Mouse (Mus musculus): ENCODE measurements around the gene Haao. TPM values are rescaled to one million over a fixed set of nuclear protein-coding genes. Genes with fewer than 3 reads are reported as not detected.

The Haao gene
- polyA plus RNA-seq, 1 experiment from 2014 or later: not detected

DNA sequence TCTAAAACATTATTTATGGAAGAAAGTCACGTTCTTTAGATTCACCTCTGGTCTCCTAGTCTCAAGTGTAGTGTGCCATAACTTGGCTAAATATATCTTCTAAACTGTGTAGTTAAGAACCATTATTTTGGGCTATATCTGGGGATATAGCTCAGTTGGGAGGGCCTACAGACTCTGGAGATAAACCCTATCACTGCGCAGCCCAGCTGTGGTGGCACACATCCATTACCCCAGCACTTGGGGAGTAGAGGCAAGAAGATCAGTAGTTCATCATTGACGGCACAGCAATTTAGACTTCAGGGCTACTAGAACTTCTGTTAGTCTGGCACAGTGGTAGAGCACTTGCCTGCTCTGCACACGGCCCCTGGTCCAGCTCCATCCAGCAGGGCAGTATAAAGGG, 34.7 kb downstream of the Haao start:
- Histone ChIP-seq H3K36me3 (ENCODE audit: control insufficient read depth, insufficient read depth, low read length) (no peaks in the 10 kb centered on the region), H3K9me3 (ENCODE audit: control insufficient read depth, low read length) (no peaks in the 10 kb centered on the region), H3K4me1 (ENCODE audit: control insufficient read depth, insufficient read depth, low read length) (no peaks in the 10 kb centered on the region), H3K4me3 (ENCODE audit: low read depth, low read length) (no peak overlapping the region), H3K9ac (ENCODE audit: low read length) (no peak overlapping the region), H3K27me3 (ENCODE audit: control insufficient read depth, insufficient read depth, low read length) (no peaks in the 10 kb centered on the region), H3K4me2 (no peak overlapping the region), H3K27ac (ENCODE audit: low read depth, low read length) (no peak overlapping the region)
- DNase-seq (ENCODE audit: low spot score, missing footprints) (no peak), ATAC-seq (ENCODE audit: low FRiP score) (no peak)
- WGBS: 93% methylated on average over 4 of the region's 4 CpGs

- 94% methylated on average over 17 of the region's 17 CpGs for WGBS
- no peaks in the 10 kb centered on the region for H3K36me3 ChIP-seq (ENCODE audit: control insufficient read depth, insufficient read depth, low read length)
- no peaks in the 10 kb centered on the region for H3K4me1 ChIP-seq (ENCODE audit: control insufficient read depth, insufficient read depth, low read length)
- no peaks in the 10 kb centered on the region for H3K9me3 ChIP-seq (ENCODE audit: control insufficient read depth, low read length)
- no peak overlapping the region for H3K4me2 ChIP-seq
- ATAC-seq (ENCODE audit: low FRiP score): no peak
- no peak overlapping the region for H3K27ac ChIP-seq (ENCODE audit: low read depth, low read length)
- no peak for DNase-seq (ENCODE audit: low spot score, missing footprints)
- H3K9ac ChIP-seq (ENCODE audit: low read length): no peak overlapping the region
- H3K27me3 ChIP-seq (ENCODE audit: control insufficient read depth, insufficient read depth, low read length): no peaks in the 10 kb centered on the region
- H3K4me3 ChIP-seq (ENCODE audit: low read depth, low read length): no peak overlapping the region
Observed at GRCm38 (mm10) chr17:83812200-83812944, 35.4 kb downstream of the Haao start.

DNA sequence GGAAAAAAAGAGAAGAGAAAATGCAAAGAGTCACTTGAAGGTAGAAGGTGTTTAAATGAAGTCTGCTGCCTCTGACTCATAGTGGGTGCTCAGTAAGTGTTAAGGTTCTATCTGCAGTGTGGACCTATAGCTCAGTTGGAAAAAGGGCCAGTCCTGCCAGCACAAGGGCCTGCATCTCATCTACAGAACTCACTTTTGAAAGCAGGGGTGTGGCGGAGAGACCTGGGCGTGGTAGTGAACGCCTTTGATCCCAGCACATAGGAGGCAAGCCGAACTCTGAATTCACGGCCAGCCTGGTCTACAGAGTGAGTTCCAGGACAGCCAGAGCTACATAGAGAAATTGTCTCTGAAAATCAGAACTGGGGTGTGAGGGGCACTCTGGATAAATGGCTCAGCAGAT, 37.5 kb downstream of the Haao start:
- Histone ChIP-seq H3K4me3 (ENCODE audit: low read depth, low read length) (no peak overlapping the region), H3K9me3 (ENCODE audit: control insufficient read depth, low read length) (no peaks in the 10 kb centered on the region), H3K4me2 (no peak overlapping the region), H3K27me3 (ENCODE audit: control insufficient read depth, insufficient read depth, low read length) (no peaks in the 10 kb centered on the region), H3K9ac (ENCODE audit: low read length) (no peak overlapping the region), H3K4me1 (ENCODE audit: control insufficient read depth, insufficient read depth, low read length) (no peaks in the 10 kb centered on the region), H3K27ac (ENCODE audit: low read depth, low read length) (no peak overlapping the region), H3K36me3 (ENCODE audit: control insufficient read depth, insufficient read depth, low read length) (no peaks in the 10 kb centered on the region)
- no peak for ATAC-seq (ENCODE audit: low FRiP score)
- no peak for DNase-seq (ENCODE audit: low spot score, missing footprints)
- 90% methylated on average over 5 of the region's 5 CpGs for WGBS

DNA sequence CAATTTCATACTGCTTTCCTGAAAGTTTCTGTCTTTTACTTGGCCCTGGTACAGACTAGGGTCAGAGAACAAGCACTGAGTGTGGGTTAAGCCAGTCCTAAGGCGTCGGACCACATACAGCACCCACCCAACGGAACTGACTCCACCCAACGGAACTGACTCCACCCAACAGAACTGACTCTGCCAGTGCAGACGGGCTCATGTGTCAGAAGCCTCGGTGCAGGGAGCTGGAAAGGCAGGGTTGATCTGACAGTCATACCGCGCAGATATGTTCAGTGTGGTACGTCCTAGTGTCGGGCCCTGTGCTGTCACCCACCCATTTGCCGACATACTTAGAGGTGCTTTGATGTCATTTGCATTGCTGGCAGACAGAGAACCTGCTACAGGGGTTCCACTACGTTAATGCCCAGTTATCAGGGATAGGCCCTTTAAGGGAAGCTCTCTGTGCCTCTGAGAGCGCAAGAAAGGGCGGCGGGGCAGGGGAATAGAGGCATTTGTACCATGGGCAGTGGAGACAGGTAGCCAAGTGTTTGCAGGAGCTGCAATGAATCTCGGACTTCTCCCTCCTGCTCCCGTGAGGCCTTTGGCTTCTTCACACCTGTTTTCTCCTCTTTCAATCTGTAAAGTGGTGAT, 38.5 kb downstream of the Haao start:
- H3K9ac ChIP-seq (ENCODE audit: low read length): no peak overlapping the region
- H3K4me1 ChIP-seq (ENCODE audit: control insufficient read depth, insufficient read depth, low read length): no peaks in the 10 kb centered on the region
- no peak for DNase-seq (ENCODE audit: low spot score, missing footprints)
- no peaks in the 10 kb centered on the region for H3K27me3 ChIP-seq (ENCODE audit: control insufficient read depth, insufficient read depth, low read length)
- no peak overlapping the region for H3K4me3 ChIP-seq (ENCODE audit: low read depth, low read length)
- H3K27ac ChIP-seq (ENCODE audit: low read depth, low read length): no peak overlapping the region
- no peaks in the 10 kb centered on the region for H3K9me3 ChIP-seq (ENCODE audit: control insufficient read depth, low read length)
- H3K36me3 ChIP-seq (ENCODE audit: control insufficient read depth, insufficient read depth, low read length): no peaks in the 10 kb centered on the region
- no peak for ATAC-seq (ENCODE audit: low FRiP score)
- WGBS: 91% methylated on average over 17 of the region's 17 CpGs
- no peak overlapping the region for H3K4me2 ChIP-seq

DNA sequence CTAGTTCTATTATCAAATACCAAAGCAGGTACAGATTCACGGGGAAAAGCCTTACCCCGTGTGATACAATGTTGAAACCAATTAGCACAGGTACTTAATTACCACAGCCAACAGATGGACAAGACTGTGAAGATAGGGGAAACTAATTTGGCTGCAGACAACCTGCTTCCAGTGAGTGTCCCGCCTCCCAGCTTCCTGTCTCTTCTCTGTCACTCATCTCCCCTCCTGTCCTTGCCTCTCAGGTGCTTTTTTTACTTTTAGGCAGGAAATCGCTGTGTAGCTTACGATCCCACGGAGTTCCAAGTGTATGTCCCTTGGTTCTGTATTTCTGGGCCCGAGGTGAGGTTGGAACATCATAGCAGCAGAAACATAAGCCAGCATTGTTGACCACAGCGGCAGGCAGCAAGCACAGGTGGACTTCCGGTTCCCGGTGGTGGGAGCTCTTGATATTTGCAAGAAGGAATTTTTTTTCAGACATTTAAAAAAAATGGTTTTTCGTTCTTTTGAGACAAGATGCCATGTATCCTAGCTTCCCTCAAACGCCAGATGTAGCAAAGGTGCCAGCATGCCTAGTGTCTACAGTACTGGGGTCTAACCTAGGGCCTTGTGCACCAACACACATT, 39.2 kb downstream of the Haao start:
- DNase-seq (ENCODE audit: low spot score, missing footprints): no peak
- Histone ChIP-seq H3K27me3 (ENCODE audit: control insufficient read depth, insufficient read depth, low read length) (no peaks in the 10 kb centered on the region), H3K9ac (ENCODE audit: low read length) (no peak overlapping the region), H3K9me3 (ENCODE audit: control insufficient read depth, low read length) (no peaks in the 10 kb centered on the region), H3K4me3 (ENCODE audit: low read depth, low read length) (no peak overlapping the region), H3K27ac (ENCODE audit: low read depth, low read length) (no peak overlapping the region), H3K36me3 (ENCODE audit: control insufficient read depth, insufficient read depth, low read length) (no peaks in the 10 kb centered on the region), H3K4me2 (no peak overlapping the region), H3K4me1 (ENCODE audit: control insufficient read depth, insufficient read depth, low read length) (no peaks in the 10 kb centered on the region)
- ATAC-seq (ENCODE audit: low FRiP score): no peak
- 90% methylated on average over 12 of the region's 12 CpGs for WGBS

GRCm38 (mm10) chr17:83807778-83808398, 39.9 kb downstream of the Haao start:
- ATAC-seq (ENCODE audit: low FRiP score) (no peak), DNase-seq (ENCODE audit: low spot score, missing footprints) (peak; percentile 93)
- H3K9me3 ChIP-seq (ENCODE audit: control insufficient read depth, low read length): no peaks in the 10 kb centered on the region
- H3K27ac ChIP-seq (ENCODE audit: low read depth, low read length): no peak overlapping the region
- 77% methylated on average over 11 of the region's 11 CpGs for WGBS
- H3K27me3 ChIP-seq (ENCODE audit: control insufficient read depth, insufficient read depth, low read length): no peaks in the 10 kb centered on the region
- no peaks in the 10 kb centered on the region for H3K36me3 ChIP-seq (ENCODE audit: control insufficient read depth, insufficient read depth, low read length)
- H3K4me1 ChIP-seq (ENCODE audit: control insufficient read depth, insufficient read depth, low read length): no peaks in the 10 kb centered on the region
- no peak overlapping the region for H3K4me2 ChIP-seq
- H3K4me3 ChIP-seq (ENCODE audit: low read depth, low read length): no peak overlapping the region
- no peak overlapping the region for H3K9ac ChIP-seq (ENCODE audit: low read length)

DNA sequence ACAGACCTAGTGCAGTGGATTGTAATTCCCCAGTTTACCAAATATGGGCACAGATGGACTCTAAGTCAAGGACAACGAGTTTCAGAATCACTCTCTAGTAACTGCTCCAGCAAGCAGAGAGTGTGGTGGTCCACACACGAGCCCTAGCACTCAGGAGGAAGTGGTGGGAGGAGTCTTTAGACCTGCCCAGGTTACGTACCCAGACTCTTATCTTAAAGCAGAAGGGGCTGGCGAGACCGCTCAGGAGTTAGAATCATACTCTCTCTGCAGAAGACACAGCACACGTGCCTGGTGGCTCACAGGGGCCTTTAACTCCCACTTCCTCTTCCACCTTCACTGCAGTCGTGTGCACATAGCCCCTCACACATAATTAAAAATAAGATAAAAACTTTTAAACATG, 40.4 kb downstream of the Haao start:
- WGBS: 84% methylated on average over 7 of the region's 7 CpGs

DNA sequence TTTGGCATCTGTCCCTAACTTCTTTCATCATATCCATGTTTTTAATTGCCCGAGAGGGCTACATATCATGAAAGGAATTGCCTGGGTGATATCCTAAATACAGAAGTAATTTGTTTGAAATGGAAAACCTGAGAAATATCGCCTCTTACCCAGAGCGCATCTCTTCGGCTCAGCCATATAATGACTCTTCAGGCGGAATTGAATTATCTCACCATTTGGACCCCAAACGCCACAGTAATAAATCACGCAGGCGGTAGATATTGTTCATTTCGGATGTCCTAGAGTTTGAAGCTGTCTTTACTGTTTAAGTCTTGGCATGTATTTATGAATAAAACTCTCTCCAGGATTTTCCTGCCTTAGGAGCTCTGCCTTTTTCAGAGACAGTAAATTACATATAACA, 42.7 kb downstream of the Haao start:
- no peak for DNase-seq (ENCODE audit: low spot score, missing footprints)
- Histone ChIP-seq H3K36me3 (ENCODE audit: control insufficient read depth, insufficient read depth, low read length) (no peaks in the 10 kb centered on the region), H3K27me3 (ENCODE audit: control insufficient read depth, insufficient read depth, low read length) (no peaks in the 10 kb centered on the region), H3K4me3 (ENCODE audit: low read depth, low read length) (no peak overlapping the region), H3K9ac (ENCODE audit: low read length) (no peak overlapping the region), H3K4me1 (ENCODE audit: control insufficient read depth, insufficient read depth, low read length) (no peaks in the 10 kb centered on the region), H3K4me2 (no peak overlapping the region), H3K27ac (ENCODE audit: low read depth, low read length) (no peak overlapping the region), H3K9me3 (ENCODE audit: control insufficient read depth, low read length) (no peaks in the 10 kb centered on the region)
- WGBS: 94% methylated on average over 9 of the region's 9 CpGs
- ATAC-seq (ENCODE audit: low FRiP score): no peak

More for the DNA sequence above, 40.4 kb downstream of the Haao start:
- Histone ChIP-seq H3K4me3 (ENCODE audit: low read depth, low read length) (no peak overlapping the region), H3K36me3 (ENCODE audit: control insufficient read depth, insufficient read depth, low read length) (no peaks in the 10 kb centered on the region), H3K9ac (ENCODE audit: low read length) (no peak overlapping the region), H3K4me1 (ENCODE audit: control insufficient read depth, insufficient read depth, low read length) (no peaks in the 10 kb centered on the region), H3K27me3 (ENCODE audit: control insufficient read depth, insufficient read depth, low read length) (no peaks in the 10 kb centered on the region), H3K9me3 (ENCODE audit: control insufficient read depth, low read length) (no peaks in the 10 kb centered on the region), H3K4me2 (no peak overlapping the region), H3K27ac (ENCODE audit: low read depth, low read length) (no peak overlapping the region)
- ATAC-seq (ENCODE audit: low FRiP score): no peak
- no peak for DNase-seq (ENCODE audit: low spot score, missing footprints)

- ATAC-seq (ENCODE audit: low FRiP score) (peak; percentile 79; the same call in 1 of the 2 replicates), DNase-seq (ENCODE audit: low spot score, missing footprints) (no peak)
- 75% methylated on average over 9 of the region's 9 CpGs for WGBS
- no peak overlapping the region for H3K4me2 ChIP-seq
- no peak overlapping the region for H3K27ac ChIP-seq (ENCODE audit: low read depth, low read length)
- no peak overlapping the region for H3K9ac ChIP-seq (ENCODE audit: low read length)
- no peaks in the 10 kb centered on the region for H3K36me3 ChIP-seq (ENCODE audit: control insufficient read depth, insufficient read depth, low read length)
- H3K4me3 ChIP-seq (ENCODE audit: low read depth, low read length): no peak overlapping the region
- no peaks in the 10 kb centered on the region for H3K27me3 ChIP-seq (ENCODE audit: control insufficient read depth, insufficient read depth, low read length)
- H3K4me1 ChIP-seq (ENCODE audit: control insufficient read depth, insufficient read depth, low read length): no peaks in the 10 kb centered on the region
- H3K9me3 ChIP-seq (ENCODE audit: control insufficient read depth, low read length): no peaks in the 10 kb centered on the region
Observed at GRCm38 (mm10) chr17:83803987-83804386, 43.8 kb downstream of the Haao start.
